14 mouse cellular contexts compared by ENCODE assay signal in the genomic region with DNA sequence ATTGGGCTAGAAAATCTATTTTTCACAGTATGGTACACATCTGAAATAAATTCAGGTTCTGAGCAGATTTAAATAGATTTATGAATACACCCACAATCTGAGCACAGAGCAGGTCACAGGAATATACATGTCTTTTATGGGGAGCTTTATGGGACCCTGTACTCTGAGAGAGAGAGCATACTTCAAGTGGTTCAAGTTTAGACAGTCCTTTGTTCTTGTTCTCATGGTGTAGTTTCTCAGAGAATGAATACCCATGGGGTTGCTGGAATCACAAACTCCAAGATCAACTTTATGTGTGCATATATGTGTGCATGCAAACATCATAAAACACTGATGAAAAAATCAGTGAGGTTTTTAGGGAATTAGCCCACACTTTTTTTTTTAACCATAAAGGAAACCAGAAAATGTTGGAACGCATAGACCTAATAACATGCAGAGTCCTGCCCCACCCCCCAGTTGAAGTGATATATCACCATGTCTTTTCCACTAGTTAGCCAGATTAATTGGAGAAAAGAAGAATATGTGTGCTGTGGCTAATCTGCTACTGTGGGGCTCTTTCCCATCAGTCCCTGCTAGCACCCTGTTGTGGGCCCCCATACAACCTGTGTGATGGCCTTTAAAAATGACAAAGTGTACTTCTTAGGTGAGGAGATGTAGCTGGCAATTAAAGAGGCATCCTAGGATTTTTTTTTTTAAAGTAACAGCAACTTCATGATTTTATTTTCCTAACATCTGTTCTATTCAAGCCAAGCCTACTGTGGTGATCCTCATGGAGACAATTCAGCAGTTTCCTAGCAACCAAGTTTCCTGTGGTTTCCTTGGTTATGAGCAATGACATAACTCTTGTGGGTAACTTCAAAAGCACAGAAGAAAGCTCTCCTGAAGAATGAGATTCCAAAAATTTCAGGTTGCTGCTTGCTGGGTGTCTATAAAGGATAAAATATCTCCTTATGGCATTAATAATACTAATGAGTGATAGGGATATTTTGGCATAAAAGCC.
DNase-seq lines count a peak whose midpoint lies in the region; ATAC-seq and TF ChIP-seq lines count a peak whose summit lies in the region.
"Had no signal": no experiment of that assay in that cellular context is flagged by ENCODE, and none has a peak within 500 bp of the region (broad histone marks: within the 10 kb centered on the region; RNA-seq: fewer than 3 reads in every experiment).

No protein-coding gene starts in this region.

- H3K9ac ChIP-seq in forebrain, embryonic 11.5 days (ENCODE audit: low read length): no peak overlapping the region
- no peak overlapping the region for H3K9ac ChIP-seq in forebrain, embryonic 13.5 days
- no peak overlapping the region for H3K9ac ChIP-seq in midbrain, embryonic 13.5 days (replicated peaks)
- H3K9ac ChIP-seq in hindbrain, postnatal 0 days (replicated peaks; ENCODE audit: low read length): no peak overlapping the region
- H3K9ac ChIP-seq: liver, embryonic 13.5 days had no signal

- H3K4me1 ChIP-seq in forebrain, embryonic 11.5 days (replicated peaks; ENCODE audit: control insufficient read depth, insufficient read depth, low read length): peaks cover 2% of the 10 kb centered on the region; the same call in 1 of the 2 replicates
- peaks cover 18% of the 10 kb centered on the region for H3K4me1 ChIP-seq in forebrain, embryonic 13.5 days
- H3K4me1 ChIP-seq in midbrain, embryonic 10.5 days: peaks cover 25% of the 10 kb centered on the region
- H3K4me1 ChIP-seq in midbrain, embryonic 13.5 days (replicated peaks): peaks cover 18% of the 10 kb centered on the region
- H3K4me1 ChIP-seq in hindbrain, postnatal 0 days (ENCODE audit: insufficient read depth, low read length): 0 out of 2 replicates have a peak, but pooled peaks cover 6% of the 10 kb centered on the region
- H3K4me1 ChIP-seq: liver, embryonic 13.5 days had no signal

- TF ChIP-seq CTCF in hindbrain, postnatal 0 days (IDR thresholded peaks at IDR 0.05; ENCODE audit: low read depth): no peak

- H3K36me3 ChIP-seq in forebrain, embryonic 11.5 days (ENCODE audit: control insufficient read depth, insufficient read depth, low read length): no peaks in the 10 kb centered on the region
- no peaks in the 10 kb centered on the region for H3K36me3 ChIP-seq in forebrain, embryonic 13.5 days (ENCODE audit: poor library complexity, severe bottlenecking)
- H3K36me3 ChIP-seq in midbrain, embryonic 10.5 days: no peaks in the 10 kb centered on the region
- no peaks in the 10 kb centered on the region for H3K36me3 ChIP-seq in midbrain, embryonic 13.5 days
- H3K36me3 ChIP-seq in hindbrain, postnatal 0 days (ENCODE audit: insufficient read depth, low read length): no peaks in the 10 kb centered on the region
- H3K36me3 ChIP-seq: liver, embryonic 13.5 days had no signal

- peak overlapping the region; percentile 31; the same call in 1 of the 2 replicates for H3K27ac ChIP-seq in forebrain, embryonic 11.5 days (ENCODE audit: low read depth, low read length)
- H3K27ac ChIP-seq in forebrain, embryonic 13.5 days: no peak overlapping the region
- H3K27ac ChIP-seq in midbrain, embryonic 10.5 days (replicated peaks): peak overlapping the region; percentile 61
- H3K27ac ChIP-seq in midbrain, embryonic 13.5 days: no peak overlapping the region
- H3K27ac ChIP-seq in hindbrain, postnatal 0 days: no peak overlapping the region
- H3K27ac ChIP-seq: kidney, postnatal 0 days; liver, embryonic 13.5 days had no signal

- no peaks in the 10 kb centered on the region for H3K27me3 ChIP-seq in forebrain, embryonic 11.5 days (ENCODE audit: control insufficient read depth, insufficient read depth, low read length)
- no peaks in the 10 kb centered on the region for H3K27me3 ChIP-seq in forebrain, embryonic 13.5 days
- no peaks in the 10 kb centered on the region for H3K27me3 ChIP-seq in midbrain, embryonic 10.5 days (ENCODE audit: low read depth, poor library complexity, severe bottlenecking)
- H3K27me3 ChIP-seq in midbrain, embryonic 13.5 days: no peaks in the 10 kb centered on the region
- H3K27me3 ChIP-seq in hindbrain, postnatal 0 days (ENCODE audit: insufficient read depth, low read length): no peaks in the 10 kb centered on the region
- H3K27me3 ChIP-seq: liver, embryonic 13.5 days had no signal

- DNase-seq in forebrain, embryonic 11.5 days (ENCODE audit: low spot score): no peak
- DNase-seq in midbrain, embryonic 10.5 days (ENCODE audit: low spot score): no peak
- DNase-seq in hindbrain, postnatal 0 days (ENCODE audit: low spot score): peak; percentile 76
- DNase-seq in telencephalon, adult 2 months (ENCODE audit: low read depth, low spot score): peak; percentile 84
- DNase-seq in lung, adult 18-20 months: no peak
- DNase-seq in cerebellum, postnatal 10 days: no peak
- DNase-seq: adrenal gland, adult 2 months; cerebellum, adult 11 months; heart, adult 11 months; heart, postnatal 36 days; liver, embryonic 13.5 days had no signal

- H3K4me3 ChIP-seq in forebrain, embryonic 11.5 days (ENCODE audit: low read depth, low read length): no peak overlapping the region
- no peak overlapping the region for H3K4me3 ChIP-seq in forebrain, embryonic 13.5 days
- no peak overlapping the region for H3K4me3 ChIP-seq in midbrain, embryonic 10.5 days
- no peak overlapping the region for H3K4me3 ChIP-seq in midbrain, embryonic 13.5 days (replicated peaks)
- no peak overlapping the region for H3K4me3 ChIP-seq in hindbrain, postnatal 0 days (ENCODE audit: low read length)
- H3K4me3 ChIP-seq: liver, embryonic 13.5 days had no signal

- no peaks in the 10 kb centered on the region for H3K9me3 ChIP-seq in forebrain, embryonic 11.5 days (ENCODE audit: control insufficient read depth, low read length)
- H3K9me3 ChIP-seq in forebrain, embryonic 13.5 days (replicated peaks): no peaks in the 10 kb centered on the region
- H3K9me3 ChIP-seq in midbrain, embryonic 10.5 days (replicated peaks): no peaks in the 10 kb centered on the region
- H3K9me3 ChIP-seq in midbrain, embryonic 13.5 days: no peaks in the 10 kb centered on the region
- H3K9me3 ChIP-seq in hindbrain, postnatal 0 days (ENCODE audit: low read length): no peaks in the 10 kb centered on the region
- H3K9me3 ChIP-seq: liver, embryonic 13.5 days had no signal

- peak; percentile 57 for ATAC-seq in forebrain, embryonic 11.5 days (replicated peaks; ENCODE audit: low FRiP score)
- ATAC-seq in forebrain, embryonic 13.5 days: no peak
- ATAC-seq in midbrain, embryonic 13.5 days: no peak
- 0 out of 2 replicates have a peak, but pooled peaks have one; percentile 45 for ATAC-seq in hindbrain, postnatal 0 days

- 62% methylated on average over 1 of the region's 1 CpGs for WGBS in forebrain, embryonic 11.5 days
- WGBS in forebrain, embryonic 13.5 days: 34% methylated on average over 1 of the region's 1 CpGs
- WGBS in midbrain, embryonic 10.5 days: 76% methylated on average over 1 of the region's 1 CpGs
- WGBS in midbrain, embryonic 13.5 days: 57% methylated on average over 1 of the region's 1 CpGs
- WGBS in hindbrain, postnatal 0 days: 44% methylated on average over 1 of the region's 1 CpGs

- H3K4me2 ChIP-seq in forebrain, embryonic 11.5 days (ENCODE audit: low read depth, low read length, severe bottlenecking): no peak overlapping the region
- no peak overlapping the region for H3K4me2 ChIP-seq in forebrain, embryonic 13.5 days
- no peak overlapping the region for H3K4me2 ChIP-seq in midbrain, embryonic 13.5 days (replicated peaks)
- H3K4me2 ChIP-seq in hindbrain, postnatal 0 days (ENCODE audit: low read depth, low read length): no peak overlapping the region
- H3K4me2 ChIP-seq: liver, embryonic 13.5 days had no signal

Comparison
In these comparisons a context has a peak if more than half of its experiments do, and no peak if none do; other contexts are left out.
1. ATAC-seq: peak in forebrain, embryonic 11.5 days (single experiment) and hindbrain, postnatal 0 days (single experiment); none in forebrain, embryonic 13.5 days (single experiment) and midbrain, embryonic 13.5 days (single experiment).
2. H3K27ac ChIP-seq: peak in forebrain, embryonic 11.5 days (single experiment) and midbrain, embryonic 10.5 days (single experiment); none in forebrain, embryonic 13.5 days (single experiment), midbrain, embryonic 13.5 days (single experiment) and hindbrain, postnatal 0 days (single experiment).
3. DNase-seq: peak in hindbrain, postnatal 0 days (single experiment) and telencephalon, adult 2 months (single experiment); none in forebrain, embryonic 11.5 days (single experiment), midbrain, embryonic 10.5 days (single experiment), lung, adult 18-20 months (0 of 2) and cerebellum, postnatal 10 days (0 of 2).